Mouse (Mus musculus): ENCODE results near the gene Tgif2. TPM values are rescaled to one million over a fixed set of nuclear protein-coding genes. Genes with fewer than 3 reads are reported as not detected.

Tgif2 gene
- polyA plus RNA-seq, 1 experiment from 2014 or later, result 11.2 TPM

- Histone ChIP-seq H3K9ac (replicated peaks; ENCODE audit: low read depth, low read length) (no peak overlapping the region), H3K4me2 (ENCODE audit: low read depth, low read length) (no peak overlapping the region), H3K4me3 (ENCODE audit: low read depth, low read length) (no peak overlapping the region), H3K27ac (ENCODE audit: low read depth, low read length) (no peak overlapping the region), H3K36me3 (ENCODE audit: control insufficient read depth, insufficient read depth, low read length) (no peaks in the 10 kb centered on the region), H3K27me3 (ENCODE audit: control insufficient read depth, insufficient read depth, low read length) (no peaks in the 10 kb centered on the region), H3K4me1 (ENCODE audit: control insufficient read depth, insufficient read depth, low read length) (no peaks in the 10 kb centered on the region), H3K9me3 (ENCODE audit: control insufficient read depth, low read length) (no peaks in the 10 kb centered on the region)
- WGBS, result 30% methylated on average over 2 of the region's 2 CpGs
- ATAC-seq (ENCODE audit: low read depth), result no peak
Measured at GRCm38 (mm10) chr2:156903367-156903766, 63.6 kb downstream of the Tgif2 start.

Other genes with a start within 250 kb of the Tgif2 start
- 211 and 230 TPM in 2 replicates for gene Dlgap4, start 226.3 kb upstream of the Tgif2 start, polyA plus RNA-seq (2014; fragmentation: Nextera tagmentation; extraction: Ambion mirVana)
- gene Myl9, start 64.6 kb upstream of the Tgif2 start, polyA plus RNA-seq (2014; fragmentation: Nextera tagmentation; extraction: Ambion mirVana), result 23.3 and 43.0 TPM in 2 replicates
- 7.6 and 9.1 TPM in 2 replicates for gene 4930518I15Rik, start 17.9 kb downstream of the Tgif2 start, polyA plus RNA-seq (2014; fragmentation: Nextera tagmentation; extraction: Ambion mirVana)
- gene Rab5if, start 23.1 kb downstream of the Tgif2 start, polyA plus RNA-seq (2014; fragmentation: Nextera tagmentation; extraction: Ambion mirVana), result 165 and 168 TPM in 2 replicates
- gene Sla2, start 47.2 kb downstream of the Tgif2 start, polyA plus RNA-seq (2014; fragmentation: Nextera tagmentation; extraction: Ambion mirVana), result 0.15 and 0.24 TPM in 2 replicates
- 146 and 158 TPM in 2 replicates for gene Ndrg3, start 152.0 kb downstream of the Tgif2 start, polyA plus RNA-seq (2014; fragmentation: Nextera tagmentation; extraction: Ambion mirVana)
- 6.8 and 8.5 TPM in 2 replicates for gene Dsn1, start 167.1 kb downstream of the Tgif2 start, polyA plus RNA-seq (2014; fragmentation: Nextera tagmentation; extraction: Ambion mirVana)
- 10.0 and 10.2 TPM in 2 replicates for gene Soga1, start 239.2 kb downstream of the Tgif2 start, polyA plus RNA-seq (2014; fragmentation: Nextera tagmentation; extraction: Ambion mirVana)
- not detected in 2 replicates for gene Tldc2, start 247.0 kb downstream of the Tgif2 start, polyA plus RNA-seq (2014; fragmentation: Nextera tagmentation; extraction: Ambion mirVana)